Mouse (Mus musculus) gastrocnemius, postnatal 4 days (tissue): ENCODE data around the gene Cabp2. TPM values are rescaled to one million over a fixed set of nuclear protein-coding genes. Genes with fewer than 3 reads are reported as not detected.
"Not testable (repeated sequence)": the region's sequence is repeated elsewhere in the genome, so short reads cannot be mapped to it uniquely, and the experiment has no call there.

ENCODE experiments used
- DNase-seq, 2 experiments: peaks; one replicate each; pipeline ENCODE4 v3.0.0; 2021 to 2022; ENCODE audit warnings: low spot score in 2 of 2, mixed read lengths in 2 of 2
- total RNA-seq, 2 experiments: library from RNA; stranded (reverse); gene quantifications; 2 replicates each; pipeline ENCODE4 v1.2.3; 2021

Cabp2 gene
- total RNA-seq, 2 experiments from 2014 or later: not detected

DNA sequence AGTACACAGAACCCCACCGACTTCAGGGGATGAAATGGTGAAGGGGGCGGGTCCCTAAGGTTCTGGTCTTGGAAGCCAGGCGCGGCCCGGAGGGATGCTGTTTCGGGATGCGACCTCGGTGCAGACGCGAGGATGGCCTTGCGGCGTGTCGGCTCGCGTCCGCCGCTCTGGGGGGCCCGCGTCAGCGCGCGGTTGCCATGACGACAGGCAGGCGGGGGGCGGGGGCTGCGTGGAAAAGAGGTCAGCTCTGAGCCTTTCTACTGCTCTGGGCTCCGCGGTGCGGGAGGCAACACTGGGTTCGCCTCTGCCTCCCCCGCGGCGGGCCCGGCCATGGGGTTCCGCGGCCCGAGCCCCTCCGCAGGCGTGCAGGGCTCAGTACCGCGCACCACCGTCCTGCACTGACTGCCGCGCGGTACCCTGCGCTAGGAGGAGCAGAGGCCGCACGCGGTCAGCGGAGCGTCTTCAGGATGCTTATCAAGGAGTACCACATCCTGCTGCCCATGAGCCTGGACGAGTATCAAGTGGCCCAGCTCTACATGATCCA is 19.4 kb downstream of the Cabp2 start:
- DNase-seq: no peak

DNA sequence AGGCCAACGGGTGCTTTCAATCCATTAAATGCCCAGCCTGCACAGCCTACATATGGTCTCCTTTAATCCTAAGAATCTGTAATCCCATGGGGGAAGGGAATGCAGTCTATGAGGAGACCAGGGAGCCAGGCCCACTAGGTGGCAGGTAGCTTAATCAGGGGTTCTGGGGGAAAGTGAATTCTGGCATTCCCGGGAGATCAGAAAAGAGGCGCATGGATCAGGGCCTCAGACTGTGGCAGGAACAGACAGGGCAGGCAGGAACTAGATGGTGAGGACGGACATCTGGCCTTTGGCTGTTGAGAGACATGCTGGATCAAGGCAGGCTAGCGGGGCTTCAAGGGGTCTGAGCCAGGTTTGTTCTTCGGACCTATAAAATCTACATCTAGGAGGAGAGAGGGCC is 20.1 kb downstream of the Cabp2 start:
- no peak for DNase-seq

- DNase-seq: no peak
Observed at GRCm38 (mm10) chr19:4102049-4102448, 20.7 kb downstream of the Cabp2 start.

DNA sequence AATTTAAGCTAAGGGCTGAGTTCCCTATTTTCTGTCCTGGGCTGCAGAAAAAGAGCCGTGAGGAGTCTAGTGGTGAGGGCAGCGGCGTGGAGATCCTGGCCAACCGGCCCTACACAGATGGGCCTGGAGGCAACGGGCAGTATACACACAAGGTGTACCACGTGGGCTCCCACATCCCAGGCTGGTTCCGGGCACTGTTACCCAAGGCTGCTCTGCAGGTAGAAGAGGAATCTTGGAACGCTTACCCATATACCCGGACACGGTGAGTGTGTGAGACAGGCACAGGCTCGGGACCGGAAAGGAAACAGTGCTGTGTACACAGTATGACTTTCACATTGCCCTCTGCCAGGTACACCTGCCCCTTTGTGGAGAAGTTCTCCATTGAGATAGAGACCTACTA is 21.2 kb downstream of the Cabp2 start:
- no peak for DNase-seq

DNA sequence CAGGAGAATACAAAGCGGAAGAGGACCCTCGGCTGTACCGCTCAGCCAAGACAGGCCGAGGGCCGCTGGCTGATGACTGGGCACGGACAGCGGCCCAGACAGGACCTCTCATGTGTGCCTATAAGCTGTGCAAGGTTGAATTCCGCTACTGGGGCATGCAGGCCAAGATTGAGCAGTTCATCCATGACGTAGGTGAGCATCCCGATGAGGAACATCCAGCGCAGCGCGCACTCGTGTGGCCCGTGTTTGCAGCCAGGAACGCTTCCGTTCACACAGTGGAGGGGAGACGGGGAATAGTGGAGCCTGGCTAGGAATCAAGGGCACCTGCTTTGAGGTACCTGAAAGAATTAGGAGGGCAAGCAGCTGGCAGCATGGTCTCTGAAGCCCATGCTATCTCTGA is 21.9 kb downstream of the Cabp2 start:
- DNase-seq: no peak

GRCm38 (mm10) chr19:4103792-4104191 is 22.4 kb downstream of the Cabp2 start:
- no peak for DNase-seq

DNA sequence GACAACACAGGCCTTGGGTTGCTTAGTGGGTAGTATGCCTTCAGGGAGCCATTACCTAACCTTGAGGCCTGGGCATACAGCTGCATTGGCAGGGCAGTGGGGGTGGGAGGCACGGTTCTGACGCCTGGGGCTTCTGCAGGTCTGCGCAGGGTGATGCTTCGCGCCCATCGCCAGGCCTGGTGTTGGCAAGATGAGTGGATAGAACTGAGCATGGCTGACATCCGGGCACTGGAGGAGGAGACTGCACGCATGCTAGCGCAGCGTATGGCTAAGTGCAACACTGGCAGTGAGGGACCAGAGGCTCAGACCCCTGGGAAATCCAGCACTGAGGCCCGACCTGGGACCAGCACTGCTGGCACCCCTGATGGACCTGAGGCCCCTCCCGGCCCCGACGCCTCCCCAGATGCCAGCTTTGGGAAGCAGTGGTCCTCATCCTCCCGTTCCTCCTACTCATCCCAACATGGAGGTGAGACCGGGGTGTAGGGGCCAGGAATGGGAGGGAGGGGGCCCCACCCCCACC is 23.4 kb downstream of the Cabp2 start:
- no peak for DNase-seq

GRCm38 (mm10) chr19:4106654-4107053 is 25.3 kb downstream of the Cabp2 start:
- no peak for DNase-seq

DNA sequence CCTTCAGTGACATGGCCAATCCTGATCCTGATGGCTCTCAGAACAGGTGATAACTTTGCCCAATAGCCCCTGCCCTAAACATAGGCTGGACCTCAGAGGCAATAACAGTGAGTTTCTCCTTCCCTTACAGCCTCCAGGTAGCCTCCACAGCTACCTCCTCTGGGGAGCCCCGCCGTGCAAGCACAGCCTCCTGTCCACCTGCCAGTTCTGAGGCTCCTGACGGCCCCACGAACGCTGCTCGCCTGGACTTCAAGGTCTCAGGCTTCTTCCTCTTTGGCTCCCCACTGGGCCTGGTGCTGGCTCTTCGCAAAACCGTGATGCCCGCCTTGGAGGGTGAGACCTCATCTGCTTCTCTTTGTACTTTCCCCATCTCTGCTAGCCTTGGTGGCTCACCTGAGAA is 27.2 kb downstream of the Cabp2 start:
- no peak for DNase-seq

DNA sequence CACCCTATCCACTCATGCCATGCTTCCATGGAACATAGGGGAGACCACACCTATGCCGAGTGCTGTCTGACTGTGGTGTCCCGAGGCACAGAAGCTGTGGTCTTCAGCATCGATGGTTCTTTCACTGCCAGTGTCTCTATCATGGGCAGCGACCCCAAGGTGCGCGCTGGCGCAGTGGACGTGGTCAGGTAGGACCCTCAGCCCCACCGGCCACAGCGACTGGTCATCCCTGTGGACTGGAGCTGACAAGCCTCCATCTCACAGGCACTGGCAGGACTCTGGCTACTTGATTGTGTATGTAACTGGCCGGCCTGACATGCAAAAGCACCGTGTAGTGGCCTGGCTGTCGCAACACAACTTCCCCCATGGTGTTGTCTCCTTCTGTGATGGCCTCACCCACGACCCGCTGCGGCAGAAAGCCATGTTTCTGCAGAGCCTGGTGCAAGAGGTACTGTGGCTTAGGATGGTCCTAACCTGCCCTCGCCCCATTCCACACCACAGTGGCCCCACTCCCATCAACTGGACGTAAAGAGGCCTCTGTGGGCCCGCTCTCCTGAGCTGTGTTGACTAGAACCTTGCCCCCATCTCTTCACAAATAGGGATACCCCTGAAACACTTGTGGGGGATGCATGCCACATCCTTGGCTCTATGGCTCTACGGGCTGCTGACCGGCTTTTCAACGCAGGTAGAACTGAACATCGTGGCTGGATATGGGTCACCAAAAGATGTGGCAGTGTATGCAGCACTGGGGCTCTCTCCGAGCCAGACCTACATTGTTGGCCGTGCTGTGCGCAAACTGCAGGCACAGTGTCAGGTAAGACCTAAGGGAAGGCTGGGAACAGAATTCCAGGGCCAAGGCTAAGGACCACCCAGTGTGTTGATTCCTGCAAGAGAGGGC is 30.9 kb downstream of the Cabp2 start:
- no peak for DNase-seq

DNA sequence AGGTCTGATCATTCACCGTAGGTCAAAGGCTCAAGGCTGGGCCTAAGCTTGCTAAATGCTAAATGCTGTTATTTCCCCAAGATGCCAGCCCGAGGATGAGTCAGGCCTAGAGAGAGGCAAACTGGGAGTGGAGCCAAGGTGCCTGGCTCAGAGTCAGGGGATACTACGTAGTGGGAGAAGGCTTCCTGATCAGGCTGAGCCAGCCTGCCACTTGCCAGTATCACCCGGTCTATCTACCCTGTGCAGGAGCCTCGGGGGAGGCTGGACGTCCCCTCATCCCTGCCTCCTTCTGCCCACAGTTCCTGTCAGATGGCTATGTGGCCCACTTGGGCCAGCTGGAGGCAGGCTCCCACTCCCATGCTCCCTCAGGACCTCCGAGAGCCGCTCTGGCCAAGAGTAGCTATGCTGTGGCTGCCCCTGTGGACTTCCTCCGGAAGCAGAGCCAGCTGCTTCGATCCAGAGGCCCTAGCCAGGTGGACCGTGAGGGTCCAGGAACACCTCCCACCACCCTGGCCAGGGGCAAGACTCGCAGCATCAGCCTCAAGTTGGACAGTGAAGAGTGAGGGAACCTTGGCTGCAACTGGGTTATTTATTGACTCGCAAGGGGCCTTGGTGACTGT is 31.9 kb downstream of the Cabp2 start:
- peak in 1 of 2 experiments; percentile 73 for DNase-seq

GRCm38 (mm10) chr19:4113806-4114230 is 32.4 kb downstream of the Cabp2 start:
- DNase-seq: no peak

DNA sequence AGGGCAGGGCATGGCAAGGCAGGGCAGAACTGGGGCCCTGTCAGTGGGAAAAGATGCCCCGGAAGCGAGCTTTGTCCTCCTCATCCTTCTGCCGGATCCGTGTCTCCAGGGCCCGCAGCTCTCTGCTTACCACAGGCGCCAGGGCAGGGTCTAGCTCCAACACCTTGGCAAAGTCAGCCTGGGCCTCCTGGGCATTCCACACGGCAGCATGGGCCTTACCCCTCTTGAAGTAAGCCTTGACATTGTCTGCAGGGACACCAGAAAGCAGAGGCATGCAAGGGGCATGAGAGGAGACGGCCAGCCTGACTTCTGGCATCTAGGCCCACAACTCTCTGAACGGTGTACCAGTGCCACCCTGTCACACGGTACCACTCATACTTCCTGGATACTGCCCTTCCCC is 33.2 kb downstream of the Cabp2 start:
- no peak for DNase-seq

DNA sequence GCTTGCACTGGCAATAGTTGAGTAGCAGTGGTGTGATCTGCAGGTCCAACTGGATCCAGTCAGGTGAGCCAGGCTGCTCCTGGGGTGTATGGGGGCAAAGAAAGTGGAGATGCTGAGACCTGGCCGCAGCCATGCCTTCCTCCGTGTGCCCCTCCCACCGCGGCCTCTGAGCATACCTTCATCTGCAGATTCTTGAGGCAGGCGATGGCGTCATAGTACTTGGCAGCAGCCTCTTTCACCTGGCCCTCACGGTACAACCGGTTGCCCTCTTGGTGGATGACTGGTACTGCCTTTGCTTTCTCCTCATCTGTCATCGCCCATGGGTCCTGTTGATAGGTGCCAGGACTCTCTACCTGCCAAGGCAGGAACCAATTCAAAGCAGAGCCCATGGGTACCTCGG is 33.8 kb downstream of the Cabp2 start:
- no peak for DNase-seq

- DNase-seq: no peak
Observed at GRCm38 (mm10) chr19:4115816-4116215, 34.4 kb downstream of the Cabp2 start.

- DNase-seq: no peak
Observed at GRCm38 (mm10) chr19:4117006-4117405, 35.6 kb downstream of the Cabp2 start.

GRCm38 (mm10) chr19:4118350-4118749 is 37.0 kb downstream of the Cabp2 start:
- no peak for DNase-seq

- no peak for DNase-seq
Observed at GRCm38 (mm10) chr19:4119716-4120487, 38.5 kb downstream of the Cabp2 start.

GRCm38 (mm10) chr19:4120496-4120895 is 39.1 kb downstream of the Cabp2 start:
- DNase-seq: no peak

DNA sequence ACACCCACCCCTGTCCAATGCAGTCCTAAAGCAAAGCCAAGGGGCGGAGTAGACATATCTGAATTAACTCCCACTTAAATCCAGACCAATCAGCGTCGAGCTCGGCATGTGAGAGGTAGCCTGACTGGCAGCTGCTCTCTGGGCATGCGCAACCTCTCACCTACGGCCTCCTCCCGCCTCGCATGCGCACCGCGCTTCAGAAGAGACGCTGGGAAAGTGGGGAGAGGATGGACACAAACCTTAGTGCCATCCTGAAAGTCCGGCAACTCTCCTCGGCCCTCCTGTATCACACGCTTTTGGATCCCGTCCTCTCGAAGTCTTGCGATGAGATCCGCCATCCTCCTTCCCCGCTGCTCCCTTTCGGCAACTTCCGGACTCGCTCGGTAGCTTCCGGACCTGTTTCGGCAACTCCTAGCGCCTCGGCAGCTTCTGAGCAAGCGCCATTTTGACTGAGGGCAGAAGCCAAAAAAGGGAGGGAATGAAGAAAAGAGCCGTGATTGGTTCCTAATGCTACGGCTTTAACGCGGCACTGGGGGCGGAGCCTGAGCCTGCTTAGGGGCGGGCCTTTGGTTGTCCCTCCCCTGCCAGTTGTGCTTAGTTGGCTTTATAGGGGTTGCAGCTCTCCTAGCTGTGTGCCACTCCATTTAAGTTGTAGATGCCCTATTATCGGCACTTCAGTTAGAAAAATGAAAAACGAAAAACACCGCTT is 39.9 kb downstream of the Cabp2 start:
- peak; percentile 90 to 98 for DNase-seq

GRCm38 (mm10) chr19:4121896-4122295 is 40.5 kb downstream of the Cabp2 start:
- DNase-seq: not testable (repeated sequence)
